Mouse (Mus musculus): ENCODE results near the gene Emc9. TPM values are rescaled to one million over a fixed set of nuclear protein-coding genes. Genes with fewer than 3 reads are reported as not detected.

The Emc9 gene
- polyA plus RNA-seq, 1 experiment from 2014 or later = 9.5 TPM

GRCm38 (mm10) chr14:55608339-55608738, 23.2 kb upstream of the Emc9 start:
- 94% methylated on average over 6 of the region's 6 CpGs for WGBS
- no peak overlapping the region for H3K4me3 ChIP-seq (ENCODE audit: low read length)
- H3K9ac ChIP-seq (replicated peaks; ENCODE audit: low read length) = no peak overlapping the region
- no peak overlapping the region for H3K4me2 ChIP-seq (replicated peaks; ENCODE audit: low read depth, low read length)
- peaks cover 33% of the 10 kb centered on the region for H3K36me3 ChIP-seq (ENCODE audit: insufficient read depth, low read length)
- H3K27ac ChIP-seq (ENCODE audit: low read length) = no peak overlapping the region
- no peaks in the 10 kb centered on the region for H3K9me3 ChIP-seq (ENCODE audit: low read length)
- H3K4me1 ChIP-seq (ENCODE audit: insufficient read depth, low read length) = peaks cover 12% of the 10 kb centered on the region
- ATAC-seq (ENCODE audit: low FRiP score, low TSS enrichment) = no peak
- H3K27me3 ChIP-seq (ENCODE audit: insufficient read depth, low read length) = no peaks in the 10 kb centered on the region

- H3K27ac ChIP-seq (ENCODE audit: low read length) = no peak overlapping the region
- H3K4me2 ChIP-seq (replicated peaks; ENCODE audit: low read depth, low read length) = no peak overlapping the region
- H3K9ac ChIP-seq (replicated peaks; ENCODE audit: low read length) = no peak overlapping the region
- no peaks in the 10 kb centered on the region for H3K27me3 ChIP-seq (ENCODE audit: insufficient read depth, low read length)
- peaks cover 12% of the 10 kb centered on the region for H3K4me1 ChIP-seq (ENCODE audit: insufficient read depth, low read length)
- H3K36me3 ChIP-seq (ENCODE audit: insufficient read depth, low read length) = peaks cover 53% of the 10 kb centered on the region
- ATAC-seq (ENCODE audit: low FRiP score, low TSS enrichment) = no peak
- no peaks in the 10 kb centered on the region for H3K9me3 ChIP-seq (ENCODE audit: low read length)
- H3K4me3 ChIP-seq (ENCODE audit: low read length) = no peak overlapping the region
- WGBS = 93% methylated on average over 16 of the region's 16 CpGs
Measured at GRCm38 (mm10) chr14:55605743-55606459, 20.8 kb upstream of the Emc9 start.

GRCm38 (mm10) chr14:55604823-55605222, 19.7 kb upstream of the Emc9 start:
- ATAC-seq (ENCODE audit: low FRiP score, low TSS enrichment) = no peak
- Histone ChIP-seq H3K4me3 (ENCODE audit: low read length) (peak overlapping the region; percentile 49; the same call in 1 of the 2 replicates), H3K4me2 (replicated peaks; ENCODE audit: low read depth, low read length) (peak overlapping the region; percentile 64), H3K27me3 (ENCODE audit: insufficient read depth, low read length) (no peaks in the 10 kb centered on the region), H3K4me1 (ENCODE audit: insufficient read depth, low read length) (peaks cover 12% of the 10 kb centered on the region), H3K27ac (ENCODE audit: low read length) (peak overlapping the region; percentile 86; the same call in 1 of the 2 replicates), H3K9me3 (ENCODE audit: low read length) (no peaks in the 10 kb centered on the region), H3K36me3 (ENCODE audit: insufficient read depth, low read length) (peaks cover 58% of the 10 kb centered on the region), H3K9ac (replicated peaks; ENCODE audit: low read length) (no peak overlapping the region)
- WGBS = 85% methylated on average over 11 of the region's 11 CpGs

- Histone ChIP-seq H3K4me1 (ENCODE audit: insufficient read depth, low read length) (peaks cover 12% of the 10 kb centered on the region), H3K4me3 (ENCODE audit: low read length) (peak overlapping the region; percentile 49), H3K27ac (ENCODE audit: low read length) (peak overlapping the region; percentile 86), H3K4me2 (replicated peaks; ENCODE audit: low read depth, low read length) (peak overlapping the region; percentile 64), H3K27me3 (ENCODE audit: insufficient read depth, low read length) (no peaks in the 10 kb centered on the region), H3K36me3 (ENCODE audit: insufficient read depth, low read length) (peaks cover 61% of the 10 kb centered on the region), H3K9ac (replicated peaks; ENCODE audit: low read length) (peak overlapping the region; percentile 66), H3K9me3 (ENCODE audit: low read length) (no peaks in the 10 kb centered on the region)
- peak; percentile 93 for ATAC-seq (ENCODE audit: low FRiP score, low TSS enrichment)
- WGBS = 11% methylated on average over 19 of the region's 19 CpGs
Measured at GRCm38 (mm10) chr14:55603633-55604576, 18.8 kb upstream of the Emc9 start.

- 76% methylated on average over 7 of the region's 7 CpGs for WGBS
- peaks cover 12% of the 10 kb centered on the region for H3K4me1 ChIP-seq (ENCODE audit: insufficient read depth, low read length)
- peak within 1 kb of the TSS; percentile 64 for H3K4me2 ChIP-seq (replicated peaks; ENCODE audit: low read depth, low read length)
- peak within 1 kb of the TSS; percentile 86 for H3K27ac ChIP-seq (ENCODE audit: low read length)
- peak within 1 kb of the TSS; percentile 66 for H3K9ac ChIP-seq (replicated peaks; ENCODE audit: low read length)
- H3K27me3 ChIP-seq (ENCODE audit: insufficient read depth, low read length) = no peaks in the 10 kb centered on the region
- no peaks in the 10 kb centered on the region for H3K9me3 ChIP-seq (ENCODE audit: low read length)
- no peak for ATAC-seq (ENCODE audit: low FRiP score, low TSS enrichment)
- peak within 1 kb of the TSS; percentile 49 for H3K4me3 ChIP-seq (ENCODE audit: low read length)
- H3K36me3 ChIP-seq (ENCODE audit: insufficient read depth, low read length) = peaks cover 60% of the 10 kb centered on the region
Measured at GRCm38 (mm10) chr14:55603271-55603632, 18.1 kb upstream of the Emc9 start, which contains the start of gene Irf9. TSS of gene Irf9 (plus strand) at chr14:55603571.

GRCm38 (mm10) chr14:55598521-55599390, 13.7 kb upstream of the Emc9 start:
- Histone ChIP-seq H3K4me2 (replicated peaks; ENCODE audit: low read depth, low read length) (no peak overlapping the region), H3K27me3 (ENCODE audit: insufficient read depth, low read length) (no peaks in the 10 kb centered on the region), H3K27ac (ENCODE audit: low read length) (no peak overlapping the region), H3K4me1 (ENCODE audit: insufficient read depth, low read length) (peaks cover 5% of the 10 kb centered on the region), H3K4me3 (ENCODE audit: low read length) (no peak overlapping the region), H3K9ac (replicated peaks; ENCODE audit: low read length) (no peak overlapping the region), H3K9me3 (ENCODE audit: low read length) (no peaks in the 10 kb centered on the region), H3K36me3 (ENCODE audit: insufficient read depth, low read length) (peaks cover 74% of the 10 kb centered on the region)
- WGBS = 88% methylated on average over 21 of the region's 21 CpGs
- ATAC-seq (ENCODE audit: low FRiP score, low TSS enrichment) = no peak

GRCm38 (mm10) chr14:55596036-55596690, 11.1 kb upstream of the Emc9 start:
- H3K4me1 ChIP-seq (ENCODE audit: insufficient read depth, low read length) = peaks cover 12% of the 10 kb centered on the region
- 83% methylated on average over 13 of the region's 13 CpGs for WGBS
- H3K27ac ChIP-seq (ENCODE audit: low read length) = no peak overlapping the region
- no peak overlapping the region for H3K4me2 ChIP-seq (replicated peaks; ENCODE audit: low read depth, low read length)
- H3K4me3 ChIP-seq (ENCODE audit: low read length) = no peak overlapping the region
- H3K36me3 ChIP-seq (ENCODE audit: insufficient read depth, low read length) = peaks cover 58% of the 10 kb centered on the region
- H3K9ac ChIP-seq (replicated peaks; ENCODE audit: low read length) = no peak overlapping the region
- ATAC-seq (ENCODE audit: low FRiP score, low TSS enrichment) = no peak
- H3K9me3 ChIP-seq (ENCODE audit: low read length) = no peaks in the 10 kb centered on the region
- H3K27me3 ChIP-seq (ENCODE audit: insufficient read depth, low read length) = no peaks in the 10 kb centered on the region

GRCm38 (mm10) chr14:55592226-55592625, 7.1 kb upstream of the Emc9 start:
- H3K4me2 ChIP-seq (replicated peaks; ENCODE audit: low read depth, low read length) = peak overlapping the region; percentile 78
- peak overlapping the region; percentile 100 for H3K27ac ChIP-seq (ENCODE audit: low read length)
- no peak for ATAC-seq (ENCODE audit: low FRiP score, low TSS enrichment)
- H3K4me1 ChIP-seq (ENCODE audit: insufficient read depth, low read length) = peaks cover 16% of the 10 kb centered on the region
- H3K4me3 ChIP-seq (ENCODE audit: low read length) = peak overlapping the region; percentile 97
- WGBS = 2% methylated on average over 16 of the region's 16 CpGs
- H3K9ac ChIP-seq (replicated peaks; ENCODE audit: low read length) = peak overlapping the region; percentile 90
- peaks cover 45% of the 10 kb centered on the region for H3K36me3 ChIP-seq (ENCODE audit: insufficient read depth, low read length)
- no peaks in the 10 kb centered on the region for H3K9me3 ChIP-seq (ENCODE audit: low read length)
- no peaks in the 10 kb centered on the region for H3K27me3 ChIP-seq (ENCODE audit: insufficient read depth, low read length)
